Mouse (Mus musculus): ENCODE data around the gene Nt5c3.
"Not testable (repeated sequence)": the region's sequence is repeated elsewhere in the genome, so short reads cannot be mapped to it uniquely, and the experiment has no call there.

The Nt5c3 gene

GRCm38 (mm10) chr6:56904330-56904729 lies 19.4 kb downstream of the Nt5c3 start:
- no peak for DNase-seq (ENCODE audit: low read depth, low spot score)

GRCm38 (mm10) chr6:56903831-56904230 lies 19.9 kb downstream of the Nt5c3 start:
- peak; percentile 36 for DNase-seq (ENCODE audit: low read depth, low spot score)

- no peak for DNase-seq (ENCODE audit: low read depth, low spot score)
Measured at GRCm38 (mm10) chr6:56902606-56903520, 20.9 kb downstream of the Nt5c3 start.

GRCm38 (mm10) chr6:56901824-56902386 lies 21.8 kb downstream of the Nt5c3 start:
- DNase-seq (ENCODE audit: low read depth, low spot score) = no peak

GRCm38 (mm10) chr6:56901336-56901735 lies 22.4 kb downstream of the Nt5c3 start:
- no peak for DNase-seq (ENCODE audit: low read depth, low spot score)

- no peak for DNase-seq (ENCODE audit: low read depth, low spot score)
Measured at GRCm38 (mm10) chr6:56899601-56900000, 24.1 kb downstream of the Nt5c3 start.

GRCm38 (mm10) chr6:56890762-56891161 lies 33.0 kb downstream of the Nt5c3 start:
- no peak for DNase-seq (ENCODE audit: low read depth, low spot score)

GRCm38 (mm10) chr6:56888561-56888960 lies 35.2 kb downstream of the Nt5c3 start:
- no peak for DNase-seq (ENCODE audit: low read depth, low spot score)

GRCm38 (mm10) chr6:56879352-56879955 lies 44.3 kb downstream of the Nt5c3 start:
- peak; percentile 28 for DNase-seq (ENCODE audit: low read depth, low spot score)

GRCm38 (mm10) chr6:56877985-56878384 lies 45.7 kb downstream of the Nt5c3 start:
- no peak for DNase-seq (ENCODE audit: low read depth, low spot score)

GRCm38 (mm10) chr6:56876870-56877269 lies 46.9 kb downstream of the Nt5c3 start:
- no peak for DNase-seq (ENCODE audit: low read depth, low spot score)

- no peak for DNase-seq (ENCODE audit: low read depth, low spot score)
Measured at GRCm38 (mm10) chr6:56870027-56870426, 53.7 kb downstream of the Nt5c3 start.

- DNase-seq (ENCODE audit: low read depth, low spot score) = no peak
Measured at GRCm38 (mm10) chr6:56868565-56868964, 55.2 kb downstream of the Nt5c3 start.

GRCm38 (mm10) chr6:56866899-56867298 lies 56.8 kb downstream of the Nt5c3 start:
- DNase-seq (ENCODE audit: low read depth, low spot score) = not testable (repeated sequence)

GRCm38 (mm10) chr6:56860205-56860848 lies 63.4 kb downstream of the Nt5c3 start:
- no peak for DNase-seq (ENCODE audit: low read depth, low spot score)

- DNase-seq (ENCODE audit: low read depth, low spot score) = no peak
Measured at GRCm38 (mm10) chr6:56856748-56857147, 67.0 kb downstream of the Nt5c3 start.

- DNase-seq (ENCODE audit: low read depth, low spot score) = no peak
Measured at GRCm38 (mm10) chr6:56854803-56855202, 68.9 kb downstream of the Nt5c3 start.

- DNase-seq (ENCODE audit: low read depth, low spot score) = no peak
Measured at GRCm38 (mm10) chr6:56850315-56850714, 73.4 kb downstream of the Nt5c3 start.

GRCm38 (mm10) chr6:56848974-56849373 lies 74.8 kb downstream of the Nt5c3 start:
- DNase-seq (ENCODE audit: low read depth, low spot score) = peak; percentile 85

GRCm38 (mm10) chr6:56844365-56844764 lies 79.4 kb downstream of the Nt5c3 start:
- DNase-seq (ENCODE audit: low read depth, low spot score) = no peak

GRCm38 (mm10) chr6:56843229-56843628 lies 80.5 kb downstream of the Nt5c3 start:
- no peak for DNase-seq (ENCODE audit: low read depth, low spot score)

- peak; percentile 66 for DNase-seq (ENCODE audit: low read depth, low spot score)
Measured at GRCm38 (mm10) chr6:56837621-56838020, 86.1 kb downstream of the Nt5c3 start.
